In genomic region chr10:39369502-39369931, GRCm38 (mm10) we compare ENCODE assay signal across 8 mouse cellular contexts. TPM values are rescaled to one million over a fixed set of nuclear protein-coding genes. Genes with fewer than 3 reads are reported as not detected.
DNase-seq lines count a peak whose midpoint lies in the region; ATAC-seq and TF ChIP-seq lines count a peak whose summit lies in the region.

No protein-coding gene starts in this region.

- peak overlapping the region; percentile 83 for H3K9ac ChIP-seq in kidney, embryonic 14.5 days (ENCODE audit: low read depth, low read length)
- peak overlapping the region; percentile 78 for H3K9ac ChIP-seq in limb, embryonic 15.5 days

- TF ChIP-seq POLR2A in bone marrow macrophage, adult 2 months (IDR thresholded peaks at IDR 0.05; ENCODE audit: borderline replicate concordance, low read depth, low read length), result 0 out of 2 replicates have a peak, but pooled peaks have one; percentile 36
- peak; percentile 73 for TF ChIP-seq POLR2A in embryonic fibroblast, embryonic 13.5 days (IDR thresholded peaks at IDR 0.05; ENCODE audit: low read depth, low read length)

- DNase-seq in 3T3-L1 (ENCODE audit: low read depth, low spot score), result peak; percentile 95
- peak; percentile 97 for DNase-seq in heart, adult 9 months (ENCODE audit: low spot score in 2 of 2)
- DNase-seq in monocyte, adult 2 months (ENCODE audit: low read depth in 1 of 2, low spot score in 2 of 2), result peak; percentile 78 to 83
- peak; percentile 96 for DNase-seq in spleen, postnatal 36 days (ENCODE audit: low spot score in 2 of 2)

- no peak for TF ChIP-seq CTCF in bone marrow macrophage, adult 2 months (IDR thresholded peaks at IDR 0.05; ENCODE audit: low read depth, low read length)
- no peak for TF ChIP-seq CTCF in embryonic fibroblast, embryonic 13.5 days (IDR thresholded peaks at IDR 0.05; ENCODE audit: borderline replicate concordance, insufficient read depth, low read length)

- H3K4me1 ChIP-seq in bone marrow macrophage, adult 2 months (ENCODE audit: control insufficient read depth, insufficient read depth, low read length), result peaks cover 9% of the 10 kb centered on the region
- no peaks in the 10 kb centered on the region; the same call in 1 of the 2 replicates for H3K4me1 ChIP-seq in embryonic fibroblast, embryonic 13.5 days (ENCODE audit: control insufficient read depth, insufficient read depth, low read length)
- peaks cover 14% of the 10 kb centered on the region for H3K4me1 ChIP-seq in kidney, embryonic 14.5 days (ENCODE audit: control insufficient read depth, insufficient read depth, low read length)
- peaks cover 22% of the 10 kb centered on the region for H3K4me1 ChIP-seq in limb, embryonic 15.5 days

- no peaks in the 10 kb centered on the region for H3K9me3 ChIP-seq in kidney, embryonic 14.5 days (ENCODE audit: control insufficient read depth, low read length)
- H3K9me3 ChIP-seq in limb, embryonic 15.5 days, result no peaks in the 10 kb centered on the region

- WGBS in kidney, embryonic 14.5 days, result 0% methylated on average over 43 of the region's 44 CpGs
- WGBS in limb, embryonic 15.5 days, result under 1% methylated on average over 44 of the region's 44 CpGs

- no peaks in the 10 kb centered on the region; the same call in 1 of the 2 replicates for H3K27me3 ChIP-seq in kidney, embryonic 14.5 days (ENCODE audit: control insufficient read depth, insufficient read depth, low read length)
- H3K27me3 ChIP-seq in limb, embryonic 15.5 days, result no peaks in the 10 kb centered on the region

- H3K4me2 ChIP-seq in kidney, embryonic 14.5 days (replicated peaks; ENCODE audit: low read depth, low read length), result peak overlapping the region; percentile 76
- H3K4me2 ChIP-seq in limb, embryonic 15.5 days, result peak overlapping the region; percentile 78

- H3K27ac ChIP-seq in bone marrow macrophage, adult 2 months (ENCODE audit: insufficient read depth, low read depth, low read length), result peak overlapping the region; percentile 32; the same call in 1 of the 2 replicates
- no peak overlapping the region; the same call in 1 of the 2 replicates for H3K27ac ChIP-seq in embryonic fibroblast, embryonic 13.5 days (ENCODE audit: insufficient read depth, low read length)
- peak overlapping the region; percentile 70 for H3K27ac ChIP-seq in kidney, embryonic 14.5 days (ENCODE audit: low read depth, low read length)
- H3K27ac ChIP-seq in limb, embryonic 15.5 days, result peak overlapping the region; percentile 92

- H3K36me3 ChIP-seq in kidney, embryonic 14.5 days (ENCODE audit: control insufficient read depth, insufficient read depth, low read length), result no peaks in the 10 kb centered on the region
- H3K36me3 ChIP-seq in limb, embryonic 15.5 days, result no peaks in the 10 kb centered on the region

- H3K4me3 ChIP-seq in bone marrow macrophage, adult 2 months (ENCODE audit: insufficient read depth, low read length), result peak overlapping the region; percentile 84
- H3K4me3 ChIP-seq in embryonic fibroblast, embryonic 13.5 days (ENCODE audit: insufficient read depth, low read length), result peak overlapping the region; percentile 82
- H3K4me3 ChIP-seq in kidney, embryonic 14.5 days (ENCODE audit: low read length), result peak overlapping the region; percentile 80
- peak overlapping the region; percentile 72 for H3K4me3 ChIP-seq in limb, embryonic 15.5 days

- ATAC-seq in kidney, embryonic 14.5 days (ENCODE audit: low FRiP score, low TSS enrichment), result peak; percentile 99
- ATAC-seq in limb, embryonic 15.5 days (ENCODE audit: insufficient number of reproducible peaks, low FRiP score, low TSS enrichment, low read depth), result peak; percentile 100

RNA-seq across cellular contexts. Expression of gene Fyn, which starts 0.9 kb away (rescaled TPM):
- polyA plus RNA-seq in bone marrow macrophage, adult 2 months (2012; ENCODE audit: insufficient read depth, insufficient read length, missing spikeins), result 30.7 and 35.5 TPM in 2 replicates
- polyA plus RNA-seq in embryonic fibroblast, embryonic 13.5 days (2011; ENCODE audit: insufficient read length, low read depth, missing spikeins), result 56.4 and 64.6 TPM in 2 replicates
- polyA plus RNA-seq in kidney, embryonic 14.5 days (2014; fragmentation: Nextera tagmentation; extraction: Ambion mirVana), result 24.3 and 32.6 TPM in 2 replicates
- 34.5 and 38.6 TPM in 2 replicates for polyA plus RNA-seq in limb, embryonic 15.5 days (2015; fragmentation: Nextera tagmentation; extraction: Ambion mirVana)
